Mouse (Mus musculus) CH12.LX (cell line): ENCODE measurements around the gene Sgms1. TPM values are rescaled to one million over a fixed set of nuclear protein-coding genes. Genes with fewer than 3 reads are reported as not detected.

Experiments used
- DNase-seq: peaks from one replicate; pipeline ENCODE4 v3.0.0-alpha.2; 2013; ENCODE audit errors: extremely low read depth
- H3K27ac ChIP-seq: 2 replicates; pipeline ENCODE4 v1.5.1; 2012; ENCODE audit warnings: low read depth, mild to moderate bottlenecking, control low read depth, moderate library complexity; ENCODE audit not compliant: insufficient read depth
- H3K27me3 ChIP-seq: replicated peaks from 2 replicates; pipeline ENCODE3; 2012; ENCODE audit warnings: inconsistent platforms
- H3K36me3 ChIP-seq, 2 experiments: replicated peaks in 1 of 2; 2 replicates each; pipeline versions ENCODE3 to v1.6.1; 2012; ENCODE audit warnings: inconsistent platforms in 1 of 2, low read length in 1 of 2, mild to moderate bottlenecking in 1 of 2, mixed read lengths in 1 of 2, moderate library complexity in 1 of 2; ENCODE audit not compliant: control insufficient read depth in 1 of 2, insufficient read depth in 1 of 2
- H3K4me1 ChIP-seq, 2 experiments: 2 replicates each; pipeline ENCODE4 v1.6.1; 2012; ENCODE audit warnings: inconsistent platforms in 1 of 2, moderate library complexity in 1 of 2; ENCODE audit not compliant: insufficient read depth in 2 of 2, control insufficient read depth in 1 of 2
- H3K4me2 ChIP-seq: 2 replicates; pipeline ENCODE4 v1.6.1; 2012; ENCODE audit warnings: low read depth, mild to moderate bottlenecking, control low read depth; ENCODE audit not compliant: poor library complexity, insufficient read depth, severe bottlenecking
- H3K4me3 ChIP-seq, 3 experiments: fragments of 150-350 bp in 1 of 3; sonication (generic) in 1 of 3; replicated peaks in 1 of 3; 2 replicates each; pipeline versions ENCODE3 to v1.5.1; 2011 to 2012; ENCODE audit warnings: low read depth in 2 of 3, low read length in 2 of 3, mild to moderate bottlenecking in 2 of 3, moderate library complexity in 2 of 3, control low read depth in 1 of 3, improper control_type of control experiment in 1 of 3, inconsistent platforms in 1 of 3, mixed read lengths in 1 of 3; ENCODE audit not compliant: poor library complexity in 1 of 3
- H3K79me2 ChIP-seq: replicated peaks from 2 replicates; pipeline ENCODE4 v1.6.1; 2012; ENCODE audit warnings: mild to moderate bottlenecking, moderate library complexity; ENCODE audit not compliant: control insufficient read depth, poor library complexity, insufficient read depth, severe bottlenecking; ENCODE audit errors: extremely low read depth
- H3K9ac ChIP-seq: 2 replicates; pipeline ENCODE4 v1.6.1; 2012; ENCODE audit warnings: low read depth, mild to moderate bottlenecking, control low read depth, moderate library complexity; ENCODE audit not compliant: insufficient read depth
- H3K9me3 ChIP-seq: replicated peaks from 2 replicates; pipeline ENCODE3; 2012; ENCODE audit warnings: low read length, inconsistent platforms, mixed read lengths
- BHLHE40 ChIP-seq: IDR thresholded peaks from 2 replicates; pipeline ENCODE4 v1.6.1; 2011; ENCODE audit warnings: mild to moderate bottlenecking, low read depth, low read length, improper control_type of control experiment
- CTCF ChIP-seq, 2 experiments: IDR thresholded peaks in 1 of 2; conservative IDR thresholded peaks in 1 of 2; 2 replicates each; pipeline ENCODE4 v1.5.1; 2011 to 2012; ENCODE audit warnings: low read depth in 2 of 2, low read length in 2 of 2, improper control_type of control experiment in 1 of 2, inconsistent platforms in 1 of 2, mild to moderate bottlenecking in 1 of 2, moderate library complexity in 1 of 2
- ETS1 ChIP-seq: conservative IDR thresholded peaks from 2 replicates; pipeline ENCODE4 v1.6.1; 2012; ENCODE audit warnings: low read depth, mild to moderate bottlenecking, inconsistent platforms, low read length, improper control_type of control experiment, moderate library complexity
- GABPA ChIP-seq: IDR thresholded peaks from 2 replicates; pipeline ENCODE4 v1.6.1; 2012; ENCODE audit warnings: low read depth, low read length, improper control_type of control experiment, inconsistent platforms; ENCODE audit not compliant: insufficient replicate concordance
- HCFC1 ChIP-seq: IDR thresholded peaks from 2 replicates; pipeline ENCODE4 v1.6.1; 2012; ENCODE audit warnings: low read depth, mild to moderate bottlenecking, inconsistent platforms, low read length, improper control_type of control experiment
- JUN ChIP-seq: IDR thresholded peaks from 2 replicates; pipeline ENCODE4 v1.6.1; 2011; ENCODE audit warnings: low read depth, mild to moderate bottlenecking, low read length, improper control_type of control experiment, moderate library complexity; ENCODE audit not compliant: insufficient read depth
- JUND ChIP-seq: conservative IDR thresholded peaks from 2 replicates; pipeline ENCODE4 v1.6.1; 2011; ENCODE audit warnings: low read depth, low read length, improper control_type of control experiment
- KAT2A ChIP-seq: IDR thresholded peaks from 2 replicates; pipeline ENCODE4 v1.6.1; 2012; ENCODE audit warnings: low read length, improper control_type of control experiment, inconsistent platforms; ENCODE audit not compliant: insufficient replicate concordance
- MAFK ChIP-seq: IDR thresholded peaks from 2 replicates; pipeline ENCODE4 v1.6.1; 2011; ENCODE audit warnings: low read length, improper control_type of control experiment; ENCODE audit not compliant: insufficient replicate concordance
- MAX ChIP-seq: IDR thresholded peaks from 2 replicates; pipeline ENCODE4 v1.6.1; 2011; ENCODE audit warnings: low read length, improper control_type of control experiment
- MAZ ChIP-seq: IDR thresholded peaks from 2 replicates; pipeline ENCODE4 v1.6.1; 2012; ENCODE audit warnings: low read depth, mild to moderate bottlenecking, inconsistent platforms, low read length, improper control_type of control experiment, moderate library complexity
- MEF2A ChIP-seq: IDR thresholded peaks from 2 replicates; pipeline ENCODE4 v1.6.1; 2014; ENCODE audit warnings: low read depth, mild to moderate bottlenecking, inconsistent platforms, low read length, improper control_type of control experiment, borderline replicate concordance
- MXI1 ChIP-seq: IDR thresholded peaks from 2 replicates; pipeline ENCODE4 v1.6.1; 2011; ENCODE audit warnings: mild to moderate bottlenecking, low read depth, low read length, improper control_type of control experiment
- MYC ChIP-seq: IDR thresholded peaks from 2 replicates; pipeline ENCODE4 v1.6.1; 2011; ENCODE audit warnings: low read depth, mild to moderate bottlenecking, improper control_type of control experiment, low read length
- NELFE ChIP-seq: IDR thresholded peaks from 2 replicates; pipeline ENCODE4 v1.6.1; 2011; ENCODE audit warnings: low read depth, low read length, improper control_type of control experiment
- NRF1 ChIP-seq: IDR thresholded peaks from 2 replicates; pipeline ENCODE4 v1.6.1; 2014; ENCODE audit warnings: low read depth, mild to moderate bottlenecking, inconsistent platforms, low read length, improper control_type of control experiment, moderate library complexity
- PAX5 ChIP-seq: IDR thresholded peaks from 2 replicates; pipeline ENCODE4 v1.6.1; 2012; ENCODE audit warnings: low read length, inconsistent platforms, mixed read lengths
- POLR2AphosphoS2 ChIP-seq: IDR thresholded peaks from 2 replicates; pipeline ENCODE4 v1.6.1; 2011; ENCODE audit warnings: low read depth, low read length, improper control_type of control experiment
- RAD21 ChIP-seq: IDR thresholded peaks from 2 replicates; pipeline ENCODE4 v1.6.1; 2011; ENCODE audit warnings: low read depth, mild to moderate bottlenecking, low read length, improper control_type of control experiment, moderate library complexity
- TBP ChIP-seq: conservative IDR thresholded peaks from 2 replicates; pipeline ENCODE4 v1.6.1; 2011; ENCODE audit warnings: low read depth, low read length, improper control_type of control experiment
- UBTF ChIP-seq: IDR thresholded peaks from 2 replicates; pipeline ENCODE4 v1.6.1; 2012; ENCODE audit warnings: low read depth, mild to moderate bottlenecking, inconsistent platforms, low read length, improper control_type of control experiment, moderate library complexity
- ZMIZ1 ChIP-seq: IDR thresholded peaks from 2 replicates; pipeline ENCODE4 v1.6.1; 2012; ENCODE audit warnings: low read depth, mild to moderate bottlenecking, inconsistent platforms, low read length, improper control_type of control experiment
- dilution Hi-C: fragments of 300-500 bp; cut with MboI; formaldehyde crosslinking; loops from 2 replicates; pipeline ENCODE4 v1.14.3; 2020; ENCODE audit warnings: low sequenced_read_pairs; ENCODE audit not compliant: extremely low pct_unique_long_range_greater_than_20kb, extremely low pct_ligation_motif_present
- in situ Hi-C: fragments of 300-500 bp; cut with MboI; formaldehyde crosslinking; loops from 3 replicates; pipeline ENCODE4 v1.14.3; 2019; ENCODE audit warnings: low sequenced_read_pairs, low pct_ligation_motif_present, low pct_unique_long_range_greater_than_20kb, mixed read lengths
- polyA plus RNA-seq: library from polyadenylated mRNA; unstranded; fragments of >175 nt; gene quantifications from 2 replicates; pipeline ENCODE4 v1.2.1, GENCODE M21; 2012; ENCODE audit warnings: low read depth; ENCODE audit not compliant: insufficient read length
- total RNA-seq, 2 experiments: library from RNA; depleted of rRNA; stranded (reverse); fragments of 300-350 nt in 1 of 2; fragments of >200 nt in 1 of 2; gene quantifications; 2 replicates each; pipeline ENCODE4 v1.2.3; 2012 to 2014

Gene Sgms1
- total and polyA plus RNA-seq, 3 experiments = 1.4 to 1.8 (median 1.8) TPM

DNA sequence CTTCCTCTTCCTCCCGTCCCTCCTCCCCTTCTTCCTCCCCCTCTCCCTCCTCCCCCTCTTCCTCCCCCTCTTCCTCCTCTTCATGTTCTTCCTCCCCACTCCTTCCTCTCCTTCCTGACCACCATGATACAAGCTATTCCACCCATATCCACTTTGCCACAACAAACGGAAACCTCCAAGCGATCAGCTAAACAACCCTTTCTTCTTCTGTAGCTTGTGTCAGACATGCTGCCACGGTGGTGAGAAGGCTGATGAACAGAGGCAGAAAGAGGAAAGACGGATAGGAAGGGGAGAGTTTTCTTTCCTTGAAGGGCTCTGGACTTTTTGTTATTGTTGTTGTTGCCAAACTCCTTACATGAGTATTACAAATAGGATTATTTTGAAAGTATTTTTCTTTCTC, 14.9 kb upstream of the Sgms1 start:
- Histone ChIP-seq H3K27me3 (no peaks in the 10 kb centered on the region), H3K9me3 (no peaks in the 10 kb centered on the region), H3K4me1 (peaks cover 3 to 21% of the 10 kb centered on the region in 2 experiments; a peak in 3 of 4 replicates), H3K27ac (no peak overlapping the region), H3K4me2 (no peak overlapping the region)
- no peak for DNase-seq
- dilution Hi-C loops = no loop called here
- TF ChIP-seq PAX5 (no peak), HCFC1 (no peak), POLR2AphosphoS2 (no peak), RAD21 (no peak), ZMIZ1 (no peak), TBP (no peak), MEF2A (no peak), UBTF (no peak), NELFE (no peak), MAZ (no peak), MYC (no peak)
- TF ChIP-seq, all 38 proteins: peak for 0
- no peak overlapping the region for H3K9ac ChIP-seq
- H3K36me3 ChIP-seq = no peaks in the 10 kb centered on the region
- in situ Hi-C loops = no loop called here
- H3K79me2 ChIP-seq = no peaks in the 10 kb centered on the region
- no peak overlapping the region for H3K4me3 ChIP-seq

- H3K27ac ChIP-seq = no peak overlapping the region
- dilution Hi-C loops = no loop called here
- H3K27me3 ChIP-seq = no peaks in the 10 kb centered on the region
- H3K4me3 ChIP-seq = no peak overlapping the region
- H3K9ac ChIP-seq = no peak overlapping the region
- H3K79me2 ChIP-seq = no peaks in the 10 kb centered on the region
- in situ Hi-C loops = no loop called here
- H3K4me1 ChIP-seq = peaks cover 3 to 21% of the 10 kb centered on the region in 2 experiments; a peak in 3 of 4 replicates
- DNase-seq = no peak
- TF ChIP-seq JUN (no peak), BHLHE40 (no peak), NRF1 (no peak), MAZ (no peak), KAT2A (no peak), JUND (no peak), GABPA (no peak), HCFC1 (no peak), CTCF (conservative IDR thresholded peaks at IDR 0.05 in 1 of 2, IDR thresholded peaks at IDR 0.05 in 1 of 2; ENCODE audit: low read depth in 2 of 2, low read length in 2 of 2) (no peak), MYC (no peak), ETS1 (no peak), MXI1 (no peak), MAFK (no peak), MAX (no peak)
- no peaks in the 10 kb centered on the region for H3K36me3 ChIP-seq
- no peaks in the 10 kb centered on the region for H3K9me3 ChIP-seq
- H3K4me2 ChIP-seq = no peak overlapping the region
Measured at GRCm38 (mm10) chr19:32403834-32404233, 14.3 kb upstream of the Sgms1 start.
